Mouse (Mus musculus): ENCODE measurements around the gene Klc3.

Gene Klc3

DNA sequence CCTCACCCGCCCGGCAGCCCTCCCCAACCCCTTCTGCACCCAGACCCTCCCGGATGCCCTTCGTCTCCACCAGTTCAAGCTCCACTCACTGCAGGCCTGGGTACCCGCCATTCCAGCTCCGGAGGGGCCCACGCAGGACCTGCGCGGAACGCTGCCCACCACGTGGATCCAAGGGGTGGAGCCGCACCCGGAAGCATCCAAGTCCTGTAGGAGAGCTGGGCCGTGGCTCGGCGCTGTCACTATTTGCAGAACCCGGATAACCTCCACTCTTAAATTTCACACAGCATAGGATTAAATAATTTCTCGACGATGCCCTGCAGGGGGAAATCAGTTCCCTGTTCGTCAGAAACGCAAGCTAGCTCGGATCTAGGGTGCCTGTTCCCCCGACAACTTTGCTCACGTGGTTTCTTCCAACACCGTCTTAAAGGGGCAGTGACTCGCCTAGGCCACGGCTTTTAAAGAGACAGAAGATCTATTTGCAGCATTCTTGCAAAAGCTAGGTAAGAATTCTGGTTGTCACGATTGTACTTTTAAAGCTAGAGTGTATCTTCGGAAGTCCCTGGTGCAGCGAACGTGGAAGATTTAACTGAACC is 44.5 kb downstream of the Klc3 start, which contains the start of the genes Cd3eap and Ppp1r13l:
TSS of gene Cd3eap (minus strand) at position 185 of the 593 bp plus-strand sequence.
TSS of gene Ppp1r13l (plus strand) at position 451 of the 593 bp plus-strand sequence.
- DNase-seq, result peak; percentile 83

GRCm38 (mm10) chr7:19358634-19359033 is 45.3 kb downstream of the Klc3 start:
- no peak for DNase-seq

GRCm38 (mm10) chr7:19357381-19358375 is 46.2 kb downstream of the Klc3 start:
- no peak for DNase-seq

GRCm38 (mm10) chr7:19356311-19356710 is 47.6 kb downstream of the Klc3 start:
- DNase-seq, result no peak

DNA sequence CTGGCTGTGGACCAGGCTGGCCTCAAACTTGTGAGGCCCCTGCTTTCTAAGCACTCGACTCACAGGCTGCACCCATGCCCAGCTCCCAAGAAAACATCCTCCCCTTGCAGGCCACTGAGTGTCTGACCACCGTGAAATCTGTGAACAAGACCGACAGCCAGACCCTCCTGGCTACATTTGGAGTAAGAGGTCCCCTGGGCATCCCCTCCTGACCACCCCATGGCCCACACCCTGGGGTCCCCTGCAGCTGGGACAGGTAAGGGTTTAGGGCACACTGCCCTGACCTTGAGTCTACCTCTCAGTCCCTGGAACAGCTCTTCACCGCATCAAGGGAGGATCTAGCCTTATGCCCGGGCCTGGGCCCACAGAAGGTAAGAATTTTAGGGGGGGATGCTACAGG is 48.9 kb downstream of the Klc3 start:
- no peak for DNase-seq

GRCm38 (mm10) chr7:19350221-19350620 is 53.7 kb downstream of the Klc3 start:
- DNase-seq, result no peak

DNA sequence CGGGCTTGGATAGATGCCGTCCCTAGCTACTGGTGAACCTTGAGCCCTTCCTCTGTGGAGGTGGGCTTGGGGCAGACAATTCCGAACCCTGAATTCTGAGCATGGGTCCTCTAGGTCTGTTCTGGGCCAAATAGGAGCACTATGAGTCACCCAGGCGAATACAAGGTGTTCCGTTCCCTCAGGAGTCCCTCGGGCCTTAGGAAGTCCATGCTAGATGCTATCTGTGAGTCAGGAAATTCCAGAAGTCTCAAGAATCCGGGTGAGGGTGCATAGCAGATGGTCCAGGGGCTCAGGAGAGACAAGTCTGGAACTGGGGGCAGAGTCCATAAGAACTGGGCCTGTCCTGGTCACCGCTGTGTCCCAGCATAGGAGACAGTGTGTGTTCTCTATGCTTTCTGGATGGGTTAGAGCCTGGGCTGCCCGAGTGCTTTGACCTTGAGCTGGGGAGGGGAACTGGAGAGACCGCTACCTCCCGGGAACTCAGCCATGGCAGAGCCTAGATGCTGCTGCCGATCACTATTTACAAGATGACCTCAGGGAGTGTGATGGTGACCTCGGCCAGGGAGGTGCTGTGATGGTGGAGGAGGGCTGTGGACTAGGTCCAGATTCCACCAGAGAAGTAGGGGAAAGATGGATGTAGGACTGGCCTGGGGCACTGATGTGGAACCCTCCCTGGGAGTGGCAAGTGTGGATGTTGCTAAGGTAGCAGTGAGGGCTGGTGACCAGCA is 54.6 kb downstream of the Klc3 start:
- DNase-seq, result no peak

GRCm38 (mm10) chr7:19344938-19345471 is 58.9 kb downstream of the Klc3 start:
- DNase-seq, result peak; percentile 99

All from liver (tissue).